Mouse (Mus musculus): ENCODE measurements around the gene Zfp385b.

GRCm38 (mm10) chr2:77639993-77640392 lies 179.4 kb downstream of the Zfp385b start:
- no peak for TF ChIP-seq CTCF (IDR thresholded peaks at IDR 0.05)
- no peak for TF ChIP-seq POLR2A (IDR thresholded peaks at IDR 0.05; ENCODE audit: insufficient read depth, low read depth, low read length)
